8 mouse cellular contexts compared by ENCODE assay signal in genomic region chr5:34183156-34183880, GRCm38 (mm10). TPM values are rescaled to one million over a fixed set of nuclear protein-coding genes. Genes with fewer than 3 reads are reported as not detected.
DNase-seq lines count a peak whose midpoint lies in the region; ATAC-seq and TF ChIP-seq lines count a peak whose summit lies in the region.

No protein-coding gene starts in this region.

- no peaks in the 10 kb centered on the region for H3K27me3 ChIP-seq in liver, embryonic 12.5 days (replicated peaks)
- no peaks in the 10 kb centered on the region for H3K27me3 ChIP-seq in heart, embryonic 11.5 days (ENCODE audit: control insufficient read depth, insufficient read depth, low read length)
- H3K27me3 ChIP-seq in testis, adult 2 months (ENCODE audit: control insufficient read depth, insufficient read depth, low read length), result no peaks in the 10 kb centered on the region
- no peaks in the 10 kb centered on the region for H3K27me3 ChIP-seq in forebrain, embryonic 16.5 days (replicated peaks; ENCODE audit: control insufficient read depth, insufficient read depth, low read length)

- no peak overlapping the region for H3K4me3 ChIP-seq in liver, embryonic 12.5 days
- H3K4me3 ChIP-seq in heart, embryonic 11.5 days (ENCODE audit: low read depth, low read length), result no peak overlapping the region
- H3K4me3 ChIP-seq in testis, adult 2 months (ENCODE audit: control insufficient read depth, low read depth, low read length), result no peak overlapping the region
- H3K4me3 ChIP-seq in forebrain, embryonic 16.5 days (replicated peaks; ENCODE audit: low read length), result no peak overlapping the region

- no peaks in the 10 kb centered on the region for H3K9me3 ChIP-seq in liver, embryonic 12.5 days (replicated peaks)
- no peaks in the 10 kb centered on the region for H3K9me3 ChIP-seq in heart, embryonic 11.5 days (replicated peaks; ENCODE audit: control insufficient read depth, low read length)
- H3K9me3 ChIP-seq in forebrain, embryonic 16.5 days (ENCODE audit: control insufficient read depth, low read length), result no peaks in the 10 kb centered on the region

- H3K4me2 ChIP-seq in liver, embryonic 12.5 days, result no peak overlapping the region
- peak overlapping the region; percentile 23; the same call in 1 of the 2 replicates for H3K4me2 ChIP-seq in heart, embryonic 11.5 days
- no peak overlapping the region for H3K4me2 ChIP-seq in forebrain, embryonic 16.5 days (ENCODE audit: low read length)

- peak; percentile 7 for DNase-seq in liver
- DNase-seq in cerebellum, postnatal 14 days, result peak; percentile 30 to 35
- peak; percentile 25 to 54 for DNase-seq in kidney, postnatal 4 days
- DNase-seq in c-Kit-positive CD71-positive TER-119-positive erythroid progenitor cells, embryonic 14.5 days (ENCODE audit: low spot score), result no peak

- TF ChIP-seq CTCF in testis, adult 2 months (IDR thresholded peaks at IDR 0.05; ENCODE audit: control insufficient read depth, insufficient read depth, insufficient replicate concordance, low read depth, low read length), result no peak

- ATAC-seq in liver, embryonic 12.5 days, result no peak
- ATAC-seq in heart, embryonic 11.5 days (replicated peaks; ENCODE audit: insufficient number of reproducible peaks, low FRiP score, low TSS enrichment), result no peak
- ATAC-seq in forebrain, embryonic 16.5 days, result no peak

- peaks cover 13% of the 10 kb centered on the region; the same call in 1 of the 2 replicates for H3K36me3 ChIP-seq in liver, embryonic 12.5 days
- peaks cover 7% of the 10 kb centered on the region; the same call in 1 of the 2 replicates for H3K36me3 ChIP-seq in heart, embryonic 11.5 days (ENCODE audit: control insufficient read depth, insufficient read depth, low read length)
- H3K36me3 ChIP-seq in testis, adult 2 months (ENCODE audit: control insufficient read depth, insufficient read depth, low read length), result no peaks in the 10 kb centered on the region; the same call in 1 of the 2 replicates
- peaks cover 5% of the 10 kb centered on the region; the same call in 1 of the 2 replicates for H3K36me3 ChIP-seq in forebrain, embryonic 16.5 days (ENCODE audit: control insufficient read depth, insufficient read depth)

- peaks cover 15% of the 10 kb centered on the region for H3K4me1 ChIP-seq in liver, embryonic 12.5 days
- H3K4me1 ChIP-seq in heart, embryonic 11.5 days (ENCODE audit: control insufficient read depth, insufficient read depth, low read length), result peaks cover 42% of the 10 kb centered on the region
- peaks cover 16% of the 10 kb centered on the region for H3K4me1 ChIP-seq in testis, adult 2 months (ENCODE audit: control insufficient read depth, insufficient read depth, low read length)
- peaks cover 31% of the 10 kb centered on the region for H3K4me1 ChIP-seq in forebrain, embryonic 16.5 days (replicated peaks; ENCODE audit: control insufficient read depth, insufficient read depth, low read length)

- H3K27ac ChIP-seq in liver, embryonic 12.5 days, result no peak overlapping the region
- H3K27ac ChIP-seq in heart, embryonic 11.5 days (ENCODE audit: low read depth, low read length), result 0 out of 2 replicates have a peak overlapping the region, but pooled peaks have one; percentile 16
- H3K27ac ChIP-seq in testis, adult 2 months (ENCODE audit: control insufficient read depth, insufficient read depth, low read depth, low read length), result peak overlapping the region; percentile 9; the same call in 1 of the 2 replicates
- H3K27ac ChIP-seq in forebrain, embryonic 16.5 days (ENCODE audit: low read length), result no peak overlapping the region

- H3K9ac ChIP-seq in liver, embryonic 12.5 days, result no peak overlapping the region
- no peak overlapping the region; the same call in 1 of the 2 replicates for H3K9ac ChIP-seq in heart, embryonic 11.5 days (ENCODE audit: low read depth, low read length)
- no peak overlapping the region for H3K9ac ChIP-seq in forebrain, embryonic 16.5 days (replicated peaks; ENCODE audit: low read depth, low read length)

- WGBS in liver, embryonic 12.5 days (ENCODE audit: insufficient replicate concordance), result 67% methylated on average over 5 of the region's 5 CpGs
- WGBS in heart, embryonic 11.5 days (ENCODE audit: insufficient replicate concordance), result 71% methylated on average over 5 of the region's 5 CpGs
- 63% methylated on average over 5 of the region's 5 CpGs for WGBS in forebrain, embryonic 16.5 days

- no peak for TF ChIP-seq POLR2A in testis, adult 2 months (IDR thresholded peaks at IDR 0.05; ENCODE audit: control insufficient read depth, low read depth, low read length)

RNA-seq across cellular contexts. Expression of gene Mxd4, which starts 4.2 kb away (rescaled TPM):
- polyA plus RNA-seq in liver, embryonic 12.5 days (2016; fragmentation: Nextera tagmentation; extraction: Ambion mirVana), result 5.4 and 5.5 TPM in 2 replicates
- 23.3 and 26.7 TPM in 2 replicates for polyA plus RNA-seq in heart, embryonic 11.5 days (2014; fragmentation: Nextera tagmentation; extraction: Ambion mirVana)
- 137 and 141 TPM in 2 replicates for polyA plus RNA-seq in testis, adult 2 months (2012; rRNA removed)
- polyA plus RNA-seq in forebrain, embryonic 16.5 days (2015; fragmentation: Nextera tagmentation; extraction: Ambion mirVana), result 37.1 and 47.2 TPM in 2 replicates

RNA-seq across cellular contexts. Expression of gene Haus3, which starts 14.0 kb away (rescaled TPM):
- polyA plus RNA-seq in liver, embryonic 12.5 days (2016; fragmentation: Nextera tagmentation; extraction: Ambion mirVana), result 38.0 and 39.8 TPM in 2 replicates
- polyA plus RNA-seq in heart, embryonic 11.5 days (2014; fragmentation: Nextera tagmentation; extraction: Ambion mirVana), result 28.8 and 31.2 TPM in 2 replicates
- 1.5 and 2.3 TPM in 2 replicates for polyA plus RNA-seq in testis, adult 2 months (2012; rRNA removed)
- polyA plus RNA-seq in forebrain, embryonic 16.5 days (2015; fragmentation: Nextera tagmentation; extraction: Ambion mirVana), result 18.0 and 23.1 TPM in 2 replicates

RNA-seq across cellular contexts. Expression of gene Poln, which starts 14.1 kb away (rescaled TPM):
- polyA plus RNA-seq in liver, embryonic 12.5 days (2016; fragmentation: Nextera tagmentation; extraction: Ambion mirVana), result 0.48 and 0.56 TPM in 2 replicates
- 0.38 and 0.52 TPM in 2 replicates for polyA plus RNA-seq in heart, embryonic 11.5 days (2014; fragmentation: Nextera tagmentation; extraction: Ambion mirVana)
- polyA plus RNA-seq in testis, adult 2 months (2012; rRNA removed), result 18.6 and 20.9 TPM in 2 replicates
- 0.37 and 0.73 TPM in 2 replicates for polyA plus RNA-seq in forebrain, embryonic 16.5 days (2015; fragmentation: Nextera tagmentation; extraction: Ambion mirVana)

Comparison
In these comparisons a context has a peak if more than half of its experiments do, and no peak if none do; other contexts are left out.
1. H3K27ac ChIP-seq: peak in heart, embryonic 11.5 days (single experiment) and testis, adult 2 months (single experiment); none in liver, embryonic 12.5 days (single experiment) and forebrain, embryonic 16.5 days (single experiment).
2. RNA of gene Poln, which starts 14.1 kb away (polyA plus RNA-seq): 18.6 to 20.9 TPM in testis, adult 2 months; 0.37 to 0.73 TPM in forebrain, embryonic 16.5 days, 0.38 to 0.52 TPM in heart, embryonic 11.5 days and 0.48 to 0.56 TPM in liver, embryonic 12.5 days; every median in the first group is over 10 times any median in the second.